Mouse (Mus musculus): ENCODE measurements around the gene Rab40c. TPM values are rescaled to one million over a fixed set of nuclear protein-coding genes. Genes with fewer than 3 reads are reported as not detected.
A peak's percentile ranks its signal among the peaks of the same experiment; 100 is the strongest.

Rab40c gene
- polyA plus RNA-seq, 1 experiment from 2014 or later, result 24.4 TPM

- H3K27ac ChIP-seq, result peak overlapping the region; percentile 75
- peak overlapping the region; percentile 1; the same call in 1 of the 2 replicates for H3K4me3 ChIP-seq
- peaks cover 4% of the 10 kb centered on the region; the same call in 1 of the 2 replicates for H3K36me3 ChIP-seq
- DNase-seq (ENCODE audit: low spot score), result no peak
- peaks cover 24% of the 10 kb centered on the region; the same call in 1 of the 2 replicates for H3K27me3 ChIP-seq (ENCODE audit: insufficient read depth, poor library complexity, severe bottlenecking)
- 66% methylated on average over 9 of the region's 9 CpGs for WGBS
- H3K4me1 ChIP-seq, result peaks cover 48% of the 10 kb centered on the region
- no peaks in the 10 kb centered on the region for H3K9me3 ChIP-seq
Observed at GRCm38 (mm10) chr17:25943769-25944168, 24.2 kb upstream of the Rab40c start.

GRCm38 (mm10) chr17:25943221-25943620 is 23.7 kb upstream of the Rab40c start:
- no peaks in the 10 kb centered on the region for H3K9me3 ChIP-seq
- peak overlapping the region; percentile 75 for H3K27ac ChIP-seq
- peaks cover 46% of the 10 kb centered on the region for H3K4me1 ChIP-seq
- H3K36me3 ChIP-seq, result peaks cover 8% of the 10 kb centered on the region; the same call in 1 of the 2 replicates
- peaks cover 21% of the 10 kb centered on the region; the same call in 1 of the 2 replicates for H3K27me3 ChIP-seq (ENCODE audit: insufficient read depth, poor library complexity, severe bottlenecking)
- 78% methylated on average over 3 of the region's 3 CpGs for WGBS
- DNase-seq (ENCODE audit: low spot score), result no peak
- H3K4me3 ChIP-seq, result peak overlapping the region; percentile 1; the same call in 1 of the 2 replicates

- peak; percentile 95 for DNase-seq (ENCODE audit: low spot score)
- H3K9me3 ChIP-seq, result no peaks in the 10 kb centered on the region
- H3K27ac ChIP-seq, result peak overlapping the region; percentile 99; the same call in 1 of the 2 replicates
- H3K4me1 ChIP-seq, result peaks cover 41% of the 10 kb centered on the region
- H3K27me3 ChIP-seq (ENCODE audit: insufficient read depth, poor library complexity, severe bottlenecking), result peaks cover 17% of the 10 kb centered on the region; the same call in 1 of the 2 replicates
- peak overlapping the region; percentile 97 for H3K4me3 ChIP-seq
- WGBS, result 76% methylated on average over 2 of the region's 2 CpGs
- peaks cover 11% of the 10 kb centered on the region; the same call in 1 of the 2 replicates for H3K36me3 ChIP-seq
Observed at GRCm38 (mm10) chr17:25942597-25943151, 23.1 kb upstream of the Rab40c start.

GRCm38 (mm10) chr17:25941511-25942241 is 22.1 kb upstream of the Rab40c start:
- Histone ChIP-seq H3K4me1 (peaks cover 38% of the 10 kb centered on the region), H3K27ac (peak overlapping the region; percentile 99), H3K36me3 (peaks cover 21% of the 10 kb centered on the region), H3K9me3 (no peaks in the 10 kb centered on the region), H3K27me3 (ENCODE audit: insufficient read depth, poor library complexity, severe bottlenecking) (peaks cover 12% of the 10 kb centered on the region; the same call in 1 of the 2 replicates), H3K4me3 (peak overlapping the region; percentile 97)
- 2% methylated on average over 54 of the region's 54 CpGs for WGBS
- peak; percentile 86 for DNase-seq (ENCODE audit: low spot score)

GRCm38 (mm10) chr17:25934526-25934925 is 15.0 kb upstream of the Rab40c start:
- H3K4me3 ChIP-seq, result no peak overlapping the region
- no peaks in the 10 kb centered on the region for H3K9me3 ChIP-seq
- H3K27me3 ChIP-seq (ENCODE audit: insufficient read depth, poor library complexity, severe bottlenecking), result no peaks in the 10 kb centered on the region
- H3K36me3 ChIP-seq, result peaks cover 91% of the 10 kb centered on the region
- no peak for DNase-seq (ENCODE audit: low spot score)
- no peak overlapping the region for H3K27ac ChIP-seq
- WGBS, result 95% methylated on average over 1 of the region's 1 CpGs
- no peaks in the 10 kb centered on the region for H3K4me1 ChIP-seq

- Histone ChIP-seq H3K27me3 (ENCODE audit: insufficient read depth, poor library complexity, severe bottlenecking) (no peaks in the 10 kb centered on the region), H3K9me3 (no peaks in the 10 kb centered on the region), H3K4me3 (no peak overlapping the region), H3K4me1 (peaks cover 5% of the 10 kb centered on the region; the same call in 1 of the 2 replicates), H3K27ac (no peak overlapping the region), H3K36me3 (peaks cover 50% of the 10 kb centered on the region)
- 81% methylated on average over 2 of the region's 2 CpGs for WGBS
- DNase-seq (ENCODE audit: low spot score), result no peak
Observed at GRCm38 (mm10) chr17:25925348-25925747, 5.8 kb upstream of the Rab40c start.

- Histone ChIP-seq H3K9me3 (no peaks in the 10 kb centered on the region), H3K27ac (no peak overlapping the region), H3K36me3 (peaks cover 26% of the 10 kb centered on the region), H3K27me3 (ENCODE audit: insufficient read depth, poor library complexity, severe bottlenecking) (no peaks in the 10 kb centered on the region), H3K4me1 (peaks cover 25% of the 10 kb centered on the region), H3K4me3 (no peak overlapping the region)
- DNase-seq (ENCODE audit: low spot score), result no peak
- 81% methylated on average over 5 of the region's 5 CpGs for WGBS
Observed at GRCm38 (mm10) chr17:25922120-25922519, 2.6 kb upstream of the Rab40c start.

- peak overlapping the region; percentile 93 for H3K27ac ChIP-seq
- no peaks in the 10 kb centered on the region for H3K9me3 ChIP-seq
- DNase-seq (ENCODE audit: low spot score), result peak; percentile 100
- peaks cover 29% of the 10 kb centered on the region for H3K4me1 ChIP-seq
- H3K27me3 ChIP-seq (ENCODE audit: insufficient read depth, poor library complexity, severe bottlenecking), result no peaks in the 10 kb centered on the region
- under 1% methylated on average over 40 of the region's 40 CpGs for WGBS
- peak overlapping the region; percentile 96 for H3K4me3 ChIP-seq
- H3K36me3 ChIP-seq, result peaks cover 11% of the 10 kb centered on the region
Observed at GRCm38 (mm10) chr17:25919786-25920642, 487 bp upstream of the Rab40c start.

- no peak for DNase-seq (ENCODE audit: low spot score)
- 75% methylated on average over 9 of the region's 9 CpGs for WGBS
- Histone ChIP-seq H3K4me3 (peak overlapping the region; percentile 96), H3K27me3 (ENCODE audit: insufficient read depth, poor library complexity, severe bottlenecking) (no peaks in the 10 kb centered on the region), H3K9me3 (no peaks in the 10 kb centered on the region), H3K4me1 (peaks cover 47% of the 10 kb centered on the region), H3K36me3 (peaks cover 14% of the 10 kb centered on the region), H3K27ac (peak overlapping the region; percentile 92; the same call in 1 of the 2 replicates)
Observed at GRCm38 (mm10) chr17:25918037-25918750, 1.3 kb downstream of the Rab40c start.

- Histone ChIP-seq H3K9me3 (no peaks in the 10 kb centered on the region), H3K4me3 (no peak overlapping the region), H3K27ac (no peak overlapping the region), H3K4me1 (peaks cover 49% of the 10 kb centered on the region), H3K27me3 (ENCODE audit: insufficient read depth, poor library complexity, severe bottlenecking) (no peaks in the 10 kb centered on the region), H3K36me3 (peaks cover 14% of the 10 kb centered on the region)
- no peak for DNase-seq (ENCODE audit: low spot score)
- 85% methylated on average over 8 of the region's 8 CpGs for WGBS
Observed at GRCm38 (mm10) chr17:25916931-25917647, 2.4 kb downstream of the Rab40c start.

GRCm38 (mm10) chr17:25914295-25914694 is 5.2 kb downstream of the Rab40c start:
- WGBS, result 76% methylated on average over 4 of the region's 4 CpGs
- peak overlapping the region; percentile 7; the same call in 1 of the 2 replicates for H3K27ac ChIP-seq
- H3K36me3 ChIP-seq, result peaks cover 14% of the 10 kb centered on the region
- H3K9me3 ChIP-seq, result no peaks in the 10 kb centered on the region
- no peak for DNase-seq (ENCODE audit: low spot score)
- H3K4me1 ChIP-seq, result peaks cover 43% of the 10 kb centered on the region
- H3K4me3 ChIP-seq, result no peak overlapping the region
- no peaks in the 10 kb centered on the region for H3K27me3 ChIP-seq (ENCODE audit: insufficient read depth, poor library complexity, severe bottlenecking)
